Comparison of ENCODE assay signal across 8 mouse cellular contexts in the genomic region with DNA sequence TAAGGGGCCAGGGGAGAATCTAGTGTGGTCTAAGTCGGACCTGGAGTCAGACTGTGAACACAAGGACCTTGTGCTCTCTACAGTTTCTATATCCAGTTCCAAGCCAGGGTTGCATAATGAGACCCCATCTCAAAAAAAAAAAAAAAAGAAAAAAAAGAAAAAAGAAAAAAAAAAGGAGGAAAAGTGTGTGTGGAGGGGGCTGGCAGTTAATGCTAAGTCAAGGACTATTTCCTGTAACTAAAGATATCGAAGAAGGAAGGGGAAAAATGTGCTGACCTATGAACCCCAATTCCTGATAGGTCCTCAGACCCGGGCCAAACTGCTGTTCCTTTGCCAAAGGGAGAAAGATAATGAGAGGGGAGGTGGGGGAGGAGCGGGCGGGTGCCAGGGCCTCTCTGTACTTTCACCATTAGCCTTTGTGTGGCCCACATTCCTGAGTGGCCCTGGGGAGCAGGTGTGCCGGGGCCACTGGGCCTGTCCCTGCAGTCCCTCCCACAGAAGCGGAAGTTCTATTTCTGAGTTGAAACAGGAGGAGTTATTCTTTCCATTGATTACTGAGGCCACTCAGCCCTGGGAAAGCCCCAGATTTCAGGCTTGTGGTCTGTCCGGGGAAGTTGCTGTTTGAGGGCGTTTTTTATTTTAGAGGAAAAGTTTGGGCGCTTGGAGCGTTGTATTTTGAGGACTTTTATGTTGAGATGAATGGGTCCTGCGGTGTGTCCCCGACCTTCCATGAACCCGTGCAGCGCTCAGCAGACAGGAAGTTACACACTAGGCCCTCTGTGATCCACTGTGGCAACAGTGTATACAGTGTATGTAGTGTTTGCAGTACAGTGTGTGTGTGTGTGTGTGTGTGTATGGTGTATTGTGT. TPM values are rescaled to one million over a fixed set of nuclear protein-coding genes. Genes with fewer than 3 reads are reported as not detected.
A peak's percentile ranks its signal among the peaks of the same experiment; 100 is the strongest.
DNase-seq lines count a peak whose midpoint lies in the region; ATAC-seq lines count a peak whose summit lies in the region.

No protein-coding gene starts in this region.

- H3K4me3 ChIP-seq in forebrain, embryonic 10.5 days: no peak overlapping the region
- H3K4me3 ChIP-seq in forebrain, embryonic 16.5 days (replicated peaks; ENCODE audit: low read length): no peak overlapping the region
- no peak overlapping the region for H3K4me3 ChIP-seq in heart, embryonic 13.5 days
- H3K4me3 ChIP-seq in limb, embryonic 13.5 days: no peak overlapping the region

- no peak overlapping the region for H3K4me2 ChIP-seq in forebrain, embryonic 16.5 days (ENCODE audit: low read length)
- peak overlapping the region; percentile 27 for H3K4me2 ChIP-seq in heart, embryonic 13.5 days
- H3K4me2 ChIP-seq in limb, embryonic 13.5 days (replicated peaks): 0 out of 2 replicates have a peak overlapping the region, but pooled peaks have one; percentile 9

- no peaks in the 10 kb centered on the region for H3K36me3 ChIP-seq in forebrain, embryonic 10.5 days (replicated peaks)
- no peaks in the 10 kb centered on the region for H3K36me3 ChIP-seq in forebrain, embryonic 16.5 days (ENCODE audit: control insufficient read depth, insufficient read depth)
- peaks cover 9% of the 10 kb centered on the region for H3K36me3 ChIP-seq in heart, embryonic 13.5 days
- no peaks in the 10 kb centered on the region for H3K36me3 ChIP-seq in limb, embryonic 13.5 days

- H3K27ac ChIP-seq in forebrain, embryonic 10.5 days: peak overlapping the region; percentile 79
- no peak overlapping the region for H3K27ac ChIP-seq in forebrain, embryonic 16.5 days (ENCODE audit: low read length)
- peak overlapping the region; percentile 77 for H3K27ac ChIP-seq in heart, embryonic 13.5 days (replicated peaks)
- H3K27ac ChIP-seq in limb, embryonic 13.5 days: peak overlapping the region; percentile 79

- H3K9me3 ChIP-seq in forebrain, embryonic 10.5 days: no peaks in the 10 kb centered on the region
- H3K9me3 ChIP-seq in forebrain, embryonic 16.5 days (ENCODE audit: control insufficient read depth, low read length): no peaks in the 10 kb centered on the region
- H3K9me3 ChIP-seq in heart, embryonic 13.5 days: peaks cover 6% of the 10 kb centered on the region; the same call in 1 of the 2 replicates
- 0 out of 2 replicates have a peak, but pooled peaks cover 5% of the 10 kb centered on the region for H3K9me3 ChIP-seq in limb, embryonic 13.5 days

- peak; percentile 27 for DNase-seq in forebrain, embryonic 10.5 days (ENCODE audit: extremely low spot score, low spot score)
- DNase-seq in adrenal gland, postnatal 14 days: peak; percentile 55
- DNase-seq in naive thymus-derived CD4-positive, alpha-beta T cell, adult 2 months (ENCODE audit: low read depth): peak; percentile 84
- no peak for DNase-seq in right cerebral cortex, adult 2 months (ENCODE audit: low spot score in 2 of 2)
- DNase-seq in right cerebral cortex, adult 18-20 months: no peak

- H3K9ac ChIP-seq in forebrain, embryonic 16.5 days (replicated peaks; ENCODE audit: low read depth, low read length): no peak overlapping the region
- peak overlapping the region; percentile 59 for H3K9ac ChIP-seq in heart, embryonic 13.5 days
- H3K9ac ChIP-seq in limb, embryonic 13.5 days: no peak overlapping the region

- no peak for ATAC-seq in forebrain, embryonic 16.5 days
- ATAC-seq in heart, embryonic 13.5 days (ENCODE audit: extremely low read depth, insufficient number of reproducible peaks, low FRiP score, low TSS enrichment): no peak
- peak; percentile 86 for ATAC-seq in limb, embryonic 13.5 days (ENCODE audit: low FRiP score, low read depth)

- H3K4me1 ChIP-seq in forebrain, embryonic 10.5 days: peaks cover 33% of the 10 kb centered on the region
- H3K4me1 ChIP-seq in forebrain, embryonic 16.5 days (replicated peaks; ENCODE audit: control insufficient read depth, insufficient read depth, low read length): no peaks in the 10 kb centered on the region
- H3K4me1 ChIP-seq in heart, embryonic 13.5 days: peaks cover 22% of the 10 kb centered on the region
- H3K4me1 ChIP-seq in limb, embryonic 13.5 days: peaks cover 25% of the 10 kb centered on the region

- 49% methylated on average over 15 of the region's 15 CpGs for WGBS in forebrain, embryonic 10.5 days
- WGBS in forebrain, embryonic 16.5 days: 37% methylated on average over 15 of the region's 15 CpGs
- 42% methylated on average over 15 of the region's 15 CpGs for WGBS in heart, embryonic 13.5 days
- WGBS in limb, embryonic 13.5 days: 48% methylated on average over 15 of the region's 15 CpGs

- no peaks in the 10 kb centered on the region for H3K27me3 ChIP-seq in forebrain, embryonic 10.5 days (ENCODE audit: poor library complexity, severe bottlenecking)
- no peaks in the 10 kb centered on the region for H3K27me3 ChIP-seq in forebrain, embryonic 16.5 days (replicated peaks; ENCODE audit: control insufficient read depth, insufficient read depth, low read length)
- H3K27me3 ChIP-seq in heart, embryonic 13.5 days (replicated peaks): no peaks in the 10 kb centered on the region
- no peaks in the 10 kb centered on the region for H3K27me3 ChIP-seq in limb, embryonic 13.5 days

RNA-seq across cellular contexts. Expression of a gene that starts 28.3 kb away (rescaled TPM):
- polyA plus RNA-seq in forebrain, embryonic 10.5 days (2016; fragmentation: Nextera tagmentation; extraction: Ambion mirVana): 0.62 and 0.76 TPM in 2 replicates
- 1.1 and 1.6 TPM in 2 replicates for polyA plus RNA-seq in forebrain, embryonic 16.5 days (2015; fragmentation: Nextera tagmentation; extraction: Ambion mirVana)
- 45.6 and 59.6 TPM in 2 replicates for total RNA-seq in adrenal gland, postnatal 14 days (2021)
- 0.52 and 0.65 TPM in 2 replicates for polyA plus RNA-seq in heart, embryonic 13.5 days (2015; fragmentation: Nextera tagmentation; extraction: Ambion mirVana)
- polyA plus RNA-seq in limb, embryonic 13.5 days (2015; fragmentation: Nextera tagmentation; extraction: Ambion mirVana): 0.91 and 1.3 TPM in 2 replicates

RNA-seq across cellular contexts. Expression of a gene that starts 30.3 kb away (rescaled TPM):
- polyA plus RNA-seq in forebrain, embryonic 10.5 days (2016; fragmentation: Nextera tagmentation; extraction: Ambion mirVana): 3.8 and 3.9 TPM in 2 replicates
- polyA plus RNA-seq in forebrain, embryonic 16.5 days (2015; fragmentation: Nextera tagmentation; extraction: Ambion mirVana): 1.4 and 1.5 TPM in 2 replicates
- total RNA-seq in adrenal gland, postnatal 14 days (2021): 17.4 and 22.9 TPM in 2 replicates
- polyA plus RNA-seq in heart, embryonic 13.5 days (2015; fragmentation: Nextera tagmentation; extraction: Ambion mirVana): 5.2 and 6.2 TPM in 2 replicates
- 3.4 and 3.6 TPM in 2 replicates for polyA plus RNA-seq in limb, embryonic 13.5 days (2015; fragmentation: Nextera tagmentation; extraction: Ambion mirVana)

RNA-seq across cellular contexts. Expression of a gene that starts 44.8 kb away (rescaled TPM):
- 41.4 and 42.4 TPM in 2 replicates for polyA plus RNA-seq in forebrain, embryonic 10.5 days (2016; fragmentation: Nextera tagmentation; extraction: Ambion mirVana)
- polyA plus RNA-seq in forebrain, embryonic 16.5 days (2015; fragmentation: Nextera tagmentation; extraction: Ambion mirVana): 78.1 and 82.2 TPM in 2 replicates
- 26.0 and 27.6 TPM in 2 replicates for total RNA-seq in adrenal gland, postnatal 14 days (2021)
- polyA plus RNA-seq in heart, embryonic 13.5 days (2015; fragmentation: Nextera tagmentation; extraction: Ambion mirVana): 24.2 and 28.9 TPM in 2 replicates
- 56.5 and 56.6 TPM in 2 replicates for polyA plus RNA-seq in limb, embryonic 13.5 days (2015; fragmentation: Nextera tagmentation; extraction: Ambion mirVana)

RNA-seq across cellular contexts. Expression of a gene that starts 51.2 kb away (rescaled TPM):
- polyA plus RNA-seq in forebrain, embryonic 10.5 days (2016; fragmentation: Nextera tagmentation; extraction: Ambion mirVana): not detected in 2 replicates
- 0.49 TPM in 1 of 2 replicates, not detected in the other for polyA plus RNA-seq in forebrain, embryonic 16.5 days (2015; fragmentation: Nextera tagmentation; extraction: Ambion mirVana)
- not detected in 2 replicates for total RNA-seq in adrenal gland, postnatal 14 days (2021)
- not detected in 2 replicates for polyA plus RNA-seq in heart, embryonic 13.5 days (2015; fragmentation: Nextera tagmentation; extraction: Ambion mirVana)
- polyA plus RNA-seq in limb, embryonic 13.5 days (2015; fragmentation: Nextera tagmentation; extraction: Ambion mirVana): 0.65 TPM in 1 of 2 replicates, not detected in the other

Comparison
In these comparisons a context has a peak if more than half of its experiments do, and no peak if none do; other contexts are left out.
1. DNase-seq: peak in forebrain, embryonic 10.5 days (single experiment), adrenal gland, postnatal 14 days (single experiment) and naive thymus-derived CD4-positive, alpha-beta T cell, adult 2 months (single experiment); none in right cerebral cortex, adult 2 months (0 of 2) and right cerebral cortex, adult 18-20 months (single experiment).